Mouse (Mus musculus) bone marrow, adult 2 months (tissue): ENCODE measurements around the gene Pif1.

Source experiments
- CTCF ChIP-seq: fragments of 200-500 bp; IDR thresholded peaks from 2 replicates; pipeline ENCODE4 v1.5.1; 2011; ENCODE audit warnings: low read length, control low read depth; ENCODE audit not compliant: control insufficient read depth, insufficient read depth
- POLR2A ChIP-seq: fragments of 200-500 bp; IDR thresholded peaks from 2 replicates; pipeline ENCODE4 v1.6.1; 2011; ENCODE audit warnings: low read depth, mild to moderate bottlenecking, control low read depth, low read length, borderline replicate concordance; ENCODE audit not compliant: control insufficient read depth

DNA sequence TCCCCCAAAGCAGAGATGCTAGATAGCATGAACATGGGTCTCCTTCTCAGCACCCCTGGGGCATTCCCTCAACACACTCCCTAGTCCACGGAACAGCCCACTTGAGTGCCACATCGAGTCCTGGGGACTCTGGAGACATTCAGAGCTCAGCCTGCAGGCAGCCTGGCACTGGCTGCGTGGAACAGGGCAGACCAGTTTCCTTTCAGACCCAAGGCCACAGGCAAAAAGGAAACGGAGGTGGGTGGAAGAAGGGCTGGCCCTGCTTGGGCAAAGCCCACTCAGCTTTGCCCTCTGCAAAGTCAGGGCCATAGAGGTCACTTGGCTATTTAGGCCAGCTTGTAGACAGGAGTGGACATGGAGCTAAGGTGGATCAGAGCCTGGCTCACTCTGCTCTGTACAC lies 39.1 kb upstream of the Pif1 start:
- TF ChIP-seq CTCF (no peak), POLR2A (no peak)
